Mouse (Mus musculus): ENCODE measurements around the gene Entpd7.

- TF ChIP-seq CTCF (conservative IDR thresholded peaks at IDR 0.05; ENCODE audit: low read length) (no peak), NANOG (IDR thresholded peaks at IDR 0.05; ENCODE audit: borderline replicate concordance, low read length) (no peak)
These were observed 13.7 kb upstream of the Entpd7 start for GRCm38 (mm10) chr19:43675525-43676400.

Measured in E14TG2a.4 (cell line).